Mouse (Mus musculus): ENCODE data around the gene Prmt8. TPM values are rescaled to one million over a fixed set of nuclear protein-coding genes. Genes with fewer than 3 reads are reported as not detected.

The Prmt8 gene
- polyA plus RNA-seq, 1 experiment from 2014 or later: 41.2 TPM

GRCm38 (mm10) chr6:127765573-127765972, 3.7 kb downstream of the Prmt8 start:
- peaks cover 12% of the 10 kb centered on the region for H3K27me3 ChIP-seq
- H3K4me2 ChIP-seq: peak overlapping the region; percentile 81
- H3K4me3 ChIP-seq: peak overlapping the region; percentile 79
- H3K9me3 ChIP-seq: no peaks in the 10 kb centered on the region
- H3K36me3 ChIP-seq: no peaks in the 10 kb centered on the region
- peaks cover 62% of the 10 kb centered on the region for H3K4me1 ChIP-seq (replicated peaks)
- ATAC-seq (ENCODE audit: low FRiP score): no peak
- no peak overlapping the region for H3K27ac ChIP-seq
- peak overlapping the region; percentile 87; the same call in 1 of the 2 replicates for H3K9ac ChIP-seq
- 37% methylated on average over 5 of the region's 5 CpGs for WGBS

GRCm38 (mm10) chr6:127758264-127758663, 11.0 kb downstream of the Prmt8 start:
- peaks cover 50% of the 10 kb centered on the region for H3K4me1 ChIP-seq (replicated peaks)
- no peak overlapping the region for H3K9ac ChIP-seq
- ATAC-seq (ENCODE audit: low FRiP score): 0 out of 2 replicates have a peak, but pooled peaks have one; percentile 8
- H3K27me3 ChIP-seq: no peaks in the 10 kb centered on the region
- no peak overlapping the region for H3K4me3 ChIP-seq
- H3K36me3 ChIP-seq: no peaks in the 10 kb centered on the region
- H3K4me2 ChIP-seq: no peak overlapping the region
- WGBS: 49% methylated on average over 4 of the region's 4 CpGs
- H3K27ac ChIP-seq: no peak overlapping the region
- no peaks in the 10 kb centered on the region for H3K9me3 ChIP-seq

GRCm38 (mm10) chr6:127757667-127758167, 11.6 kb downstream of the Prmt8 start:
- Histone ChIP-seq H3K4me1 (replicated peaks) (peaks cover 53% of the 10 kb centered on the region), H3K9me3 (no peaks in the 10 kb centered on the region), H3K9ac (no peak overlapping the region), H3K36me3 (no peaks in the 10 kb centered on the region), H3K4me3 (no peak overlapping the region), H3K27ac (no peak overlapping the region), H3K4me2 (no peak overlapping the region), H3K27me3 (no peaks in the 10 kb centered on the region)
- 51% methylated on average over 5 of the region's 5 CpGs for WGBS
- peak; percentile 25; the same call in 1 of the 2 replicates for ATAC-seq (ENCODE audit: low FRiP score)

GRCm38 (mm10) chr6:127756856-127757255, 12.4 kb downstream of the Prmt8 start:
- no peaks in the 10 kb centered on the region for H3K36me3 ChIP-seq
- ATAC-seq (ENCODE audit: low FRiP score): no peak
- no peak overlapping the region for H3K4me2 ChIP-seq
- no peak overlapping the region for H3K27ac ChIP-seq
- H3K9ac ChIP-seq: no peak overlapping the region
- peaks cover 58% of the 10 kb centered on the region for H3K4me1 ChIP-seq (replicated peaks)
- no peak overlapping the region for H3K4me3 ChIP-seq
- H3K9me3 ChIP-seq: no peaks in the 10 kb centered on the region
- no peaks in the 10 kb centered on the region for H3K27me3 ChIP-seq
- 30% methylated on average over 12 of the region's 12 CpGs for WGBS

- H3K9ac ChIP-seq: no peak overlapping the region
- H3K36me3 ChIP-seq: no peaks in the 10 kb centered on the region
- H3K4me3 ChIP-seq: no peak overlapping the region
- H3K9me3 ChIP-seq: no peaks in the 10 kb centered on the region
- no peak overlapping the region for H3K4me2 ChIP-seq
- 42% methylated on average over 6 of the region's 6 CpGs for WGBS
- H3K27me3 ChIP-seq: no peaks in the 10 kb centered on the region
- peaks cover 52% of the 10 kb centered on the region for H3K4me1 ChIP-seq (replicated peaks)
- no peak overlapping the region; the same call in 1 of the 2 replicates for H3K27ac ChIP-seq
- ATAC-seq (ENCODE audit: low FRiP score): no peak
Observed at GRCm38 (mm10) chr6:127753228-127753627, 16.0 kb downstream of the Prmt8 start.

- 41% methylated on average over 3 of the region's 3 CpGs for WGBS
- Histone ChIP-seq H3K27me3 (no peaks in the 10 kb centered on the region), H3K9ac (no peak overlapping the region), H3K4me2 (no peak overlapping the region), H3K4me1 (replicated peaks) (peaks cover 47% of the 10 kb centered on the region), H3K4me3 (no peak overlapping the region), H3K9me3 (no peaks in the 10 kb centered on the region), H3K36me3 (no peaks in the 10 kb centered on the region), H3K27ac (peak overlapping the region; percentile 32; the same call in 1 of the 2 replicates)
- 0 out of 2 replicates have a peak, but pooled peaks have one; percentile 9 for ATAC-seq (ENCODE audit: low FRiP score)
Observed at GRCm38 (mm10) chr6:127752681-127753080, 16.6 kb downstream of the Prmt8 start.

- Histone ChIP-seq H3K4me1 (replicated peaks) (peaks cover 35% of the 10 kb centered on the region), H3K27ac (no peak overlapping the region), H3K4me3 (no peak overlapping the region), H3K9me3 (no peaks in the 10 kb centered on the region), H3K4me2 (no peak overlapping the region), H3K9ac (no peak overlapping the region), H3K27me3 (no peaks in the 10 kb centered on the region), H3K36me3 (no peaks in the 10 kb centered on the region)
- no peak for ATAC-seq (ENCODE audit: low FRiP score)
- WGBS: 40% methylated on average over 9 of the region's 9 CpGs
Observed at GRCm38 (mm10) chr6:127751499-127751898, 17.8 kb downstream of the Prmt8 start.

GRCm38 (mm10) chr6:127748793-127749192, 20.5 kb downstream of the Prmt8 start:
- Histone ChIP-seq H3K4me1 (replicated peaks) (peaks cover 27% of the 10 kb centered on the region), H3K27me3 (no peaks in the 10 kb centered on the region), H3K4me2 (no peak overlapping the region), H3K27ac (no peak overlapping the region), H3K4me3 (no peak overlapping the region), H3K9me3 (no peaks in the 10 kb centered on the region), H3K9ac (no peak overlapping the region), H3K36me3 (no peaks in the 10 kb centered on the region)
- ATAC-seq (ENCODE audit: low FRiP score): no peak
- WGBS: 89% methylated on average over 8 of the region's 8 CpGs

GRCm38 (mm10) chr6:127742290-127742689, 27.0 kb downstream of the Prmt8 start:
- no peak for ATAC-seq (ENCODE audit: low FRiP score)
- no peak overlapping the region for H3K27ac ChIP-seq
- H3K4me1 ChIP-seq (replicated peaks): peaks cover 39% of the 10 kb centered on the region
- WGBS: 91% methylated on average over 12 of the region's 12 CpGs
- no peaks in the 10 kb centered on the region for H3K36me3 ChIP-seq
- H3K27me3 ChIP-seq: no peaks in the 10 kb centered on the region
- no peak overlapping the region for H3K4me2 ChIP-seq
- no peak overlapping the region for H3K4me3 ChIP-seq
- no peak overlapping the region for H3K9ac ChIP-seq
- no peaks in the 10 kb centered on the region for H3K9me3 ChIP-seq

GRCm38 (mm10) chr6:127741162-127741561, 28.1 kb downstream of the Prmt8 start:
- Histone ChIP-seq H3K9me3 (no peaks in the 10 kb centered on the region), H3K4me3 (no peak overlapping the region), H3K4me1 (replicated peaks) (peaks cover 47% of the 10 kb centered on the region), H3K4me2 (no peak overlapping the region), H3K27me3 (no peaks in the 10 kb centered on the region), H3K36me3 (no peaks in the 10 kb centered on the region), H3K27ac (0 out of 2 replicates have a peak overlapping the region, but pooled peaks have one; percentile 58), H3K9ac (no peak overlapping the region)
- ATAC-seq (ENCODE audit: low FRiP score): peak; percentile 9; the same call in 1 of the 2 replicates
- WGBS: 86% methylated on average over 6 of the region's 6 CpGs

GRCm38 (mm10) chr6:127740711-127741110, 28.6 kb downstream of the Prmt8 start:
- 59% methylated on average over 9 of the region's 9 CpGs for WGBS
- Histone ChIP-seq H3K27ac (0 out of 2 replicates have a peak overlapping the region, but pooled peaks have one; percentile 58), H3K4me1 (replicated peaks) (peaks cover 51% of the 10 kb centered on the region), H3K4me2 (no peak overlapping the region), H3K9ac (no peak overlapping the region), H3K36me3 (no peaks in the 10 kb centered on the region), H3K9me3 (no peaks in the 10 kb centered on the region), H3K27me3 (no peaks in the 10 kb centered on the region), H3K4me3 (no peak overlapping the region)
- 0 out of 2 replicates have a peak, but pooled peaks have one; percentile 7 for ATAC-seq (ENCODE audit: low FRiP score)

- Histone ChIP-seq H3K9me3 (no peaks in the 10 kb centered on the region), H3K27ac (0 out of 2 replicates have a peak overlapping the region, but pooled peaks have one; percentile 2), H3K4me3 (no peak overlapping the region), H3K27me3 (no peaks in the 10 kb centered on the region), H3K4me1 (replicated peaks) (peaks cover 59% of the 10 kb centered on the region), H3K36me3 (no peaks in the 10 kb centered on the region), H3K9ac (no peak overlapping the region), H3K4me2 (no peak overlapping the region)
- ATAC-seq (ENCODE audit: low FRiP score): no peak
- 84% methylated on average over 5 of the region's 5 CpGs for WGBS
Observed at GRCm38 (mm10) chr6:127739921-127740320, 29.4 kb downstream of the Prmt8 start.

Data from hindbrain, embryonic 13.5 days (tissue).